Mouse (Mus musculus): ENCODE results near the gene Gm6657.
A peak's percentile ranks its signal among the peaks of the same experiment; 100 is the strongest.

The Gm6657 gene

GRCm38 (mm10) chr12:78193942-78194341 is at the start of gene Gm6657:
TSS of gene Gm6657 (plus strand) at chr12:78194242.
- no peak for DNase-seq

GRCm38 (mm10) chr12:78153308-78154002 is 40.6 kb upstream of the Gm6657 start:
- DNase-seq, result no peak

DNA sequence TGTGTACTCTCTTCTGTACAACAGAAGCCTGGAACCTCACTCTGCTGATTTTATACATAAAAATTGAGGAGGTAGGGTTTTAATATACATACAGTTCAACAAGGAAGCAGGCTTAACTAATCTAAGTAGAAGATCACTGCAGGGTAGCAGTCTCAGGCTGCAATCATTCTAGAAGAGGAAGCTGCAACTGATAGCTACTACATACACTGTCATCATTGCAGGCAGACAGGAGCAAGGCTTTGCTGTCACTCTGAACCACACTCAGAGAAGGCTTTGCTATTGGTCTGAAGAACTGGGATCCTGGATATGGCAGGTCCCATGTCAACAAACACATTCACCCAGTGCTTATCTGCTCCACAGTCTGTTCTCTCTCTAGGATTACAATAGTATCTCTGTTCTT is 23.9 kb upstream of the Gm6657 start:
- no peak for DNase-seq

GRCm38 (mm10) chr12:78173945-78174344 is 20.1 kb upstream of the Gm6657 start:
- no peak for DNase-seq

DNA sequence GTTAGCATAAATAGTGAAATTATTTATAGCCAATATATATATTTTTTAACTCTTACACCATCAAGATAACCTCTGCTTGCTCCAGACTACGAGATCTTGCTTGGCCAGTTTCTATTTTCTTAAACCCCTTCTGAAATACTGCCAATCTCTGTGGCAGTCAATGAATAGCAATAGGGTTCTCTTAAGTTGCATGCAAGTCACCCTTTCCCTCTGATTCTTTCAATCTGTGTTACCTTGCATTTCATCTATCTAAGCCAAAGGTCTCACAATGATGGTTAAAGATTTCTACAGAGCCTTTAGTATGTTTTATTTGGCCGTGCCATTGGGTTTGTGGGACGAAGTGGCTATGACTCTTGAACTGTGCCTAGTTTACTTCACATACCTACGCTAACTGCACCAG is 19.4 kb upstream of the Gm6657 start:
- no peak for DNase-seq

- DNase-seq, result no peak
These were observed 12.6 kb upstream of the Gm6657 start for GRCm38 (mm10) chr12:78181452-78181851.

GRCm38 (mm10) chr12:78195368-78195767 is 1.3 kb downstream of the Gm6657 start:
- no peak for DNase-seq

- DNase-seq, result no peak
These were observed 9.6 kb downstream of the Gm6657 start for GRCm38 (mm10) chr12:78203646-78204045.

DNA sequence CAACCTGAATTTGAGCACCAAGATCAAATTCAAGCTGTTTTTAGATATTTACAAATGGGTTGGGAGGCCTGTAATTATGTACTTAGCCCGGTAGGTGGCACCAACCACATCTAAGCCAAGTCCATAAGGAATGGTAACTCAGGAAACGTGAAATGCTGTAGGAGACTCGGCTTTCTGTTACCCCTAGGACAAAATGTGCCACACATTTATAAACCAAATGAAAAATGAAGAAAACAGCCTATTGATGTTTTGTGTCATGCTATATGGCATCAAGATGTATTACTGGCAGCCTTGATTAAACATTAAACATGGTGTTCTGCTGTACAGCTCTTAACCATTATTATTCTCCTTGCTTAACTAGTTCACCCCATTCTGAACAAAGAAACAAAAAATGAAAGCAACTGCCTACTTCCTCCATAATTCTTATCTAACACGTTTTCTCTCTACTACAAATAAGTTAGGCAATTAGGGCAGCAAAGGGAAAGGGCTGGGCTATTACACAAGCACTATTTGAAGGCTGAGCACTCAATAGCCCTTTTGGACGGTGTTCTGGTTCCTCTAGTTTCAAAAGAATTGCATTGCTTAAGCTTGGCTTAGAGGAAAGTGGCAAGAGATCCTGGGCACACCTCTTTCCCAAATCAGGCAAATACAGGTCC is 12.0 kb downstream of the Gm6657 start:
- peak; percentile 57 for DNase-seq

DNA sequence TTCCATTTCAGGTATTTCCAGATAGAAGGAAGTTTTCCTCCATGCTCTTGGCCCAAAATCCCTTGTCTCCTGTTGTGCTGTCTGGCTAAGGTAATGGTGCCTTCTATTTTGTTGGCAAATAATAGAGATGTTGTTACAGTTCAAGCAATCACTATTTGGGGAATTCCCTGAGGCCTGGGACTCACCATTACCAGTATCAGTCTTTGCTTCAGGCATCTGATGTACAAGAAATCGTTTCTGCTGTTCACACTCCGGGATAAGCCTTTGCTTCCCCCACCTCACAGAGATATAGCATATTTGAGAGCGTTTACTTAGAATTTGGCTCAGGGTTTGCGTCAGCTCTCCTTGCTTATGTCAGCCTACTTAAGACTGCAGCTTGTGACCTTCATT is 12.5 kb downstream of the Gm6657 start:
- no peak for DNase-seq

DNA sequence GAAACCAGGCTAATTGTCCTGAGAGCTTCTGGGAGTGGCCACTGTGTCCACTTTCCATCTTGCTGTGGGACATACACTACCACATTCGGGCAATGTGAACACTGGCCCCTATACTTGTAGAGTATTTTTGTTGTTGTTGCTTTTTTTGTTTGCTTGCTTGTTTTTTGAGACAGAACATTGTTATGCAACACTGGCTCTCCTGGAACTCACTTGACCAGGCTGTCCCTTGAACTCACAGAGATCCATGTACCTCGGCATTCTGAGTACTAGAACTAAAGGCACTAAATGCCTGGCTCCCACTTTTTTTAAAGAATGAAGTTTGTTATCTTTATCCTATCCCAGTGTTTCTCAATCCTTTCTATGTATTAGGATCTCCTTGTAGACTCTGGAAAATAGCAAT is 15.8 kb downstream of the Gm6657 start:
- no peak for DNase-seq

DNA sequence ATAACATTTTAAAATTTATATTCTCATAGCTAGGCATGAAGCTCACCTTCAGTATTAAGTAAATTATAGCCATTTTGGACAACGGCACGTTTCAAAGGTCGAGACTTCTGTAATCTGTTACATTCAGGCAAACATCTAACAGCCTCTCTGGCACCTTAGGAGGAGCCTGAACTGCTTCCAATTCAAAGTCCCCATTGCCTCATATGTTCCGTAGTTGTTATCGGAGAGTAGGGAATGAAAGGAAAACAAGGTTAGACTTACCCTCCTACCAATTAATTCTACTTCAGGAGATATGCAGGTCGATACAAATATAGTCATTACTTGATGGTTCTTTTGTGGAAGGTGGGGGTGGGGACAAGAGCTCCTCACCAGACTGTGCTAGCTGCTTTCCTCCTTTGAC is 21.4 kb downstream of the Gm6657 start:
- no peak for DNase-seq

GRCm38 (mm10) chr12:78219191-78219825 is 25.3 kb downstream of the Gm6657 start:
- DNase-seq, result no peak

GRCm38 (mm10) chr12:78225707-78226518 is 31.9 kb downstream of the Gm6657 start, which contains the start of gene Gphn:
TSS of gene Gphn (plus strand) at chr12:78226379.
- DNase-seq, result peak; percentile 92

- peak; percentile 93 for DNase-seq
These were observed 32.5 kb downstream of the Gm6657 start for GRCm38 (mm10) chr12:78226519-78226875.

DNA sequence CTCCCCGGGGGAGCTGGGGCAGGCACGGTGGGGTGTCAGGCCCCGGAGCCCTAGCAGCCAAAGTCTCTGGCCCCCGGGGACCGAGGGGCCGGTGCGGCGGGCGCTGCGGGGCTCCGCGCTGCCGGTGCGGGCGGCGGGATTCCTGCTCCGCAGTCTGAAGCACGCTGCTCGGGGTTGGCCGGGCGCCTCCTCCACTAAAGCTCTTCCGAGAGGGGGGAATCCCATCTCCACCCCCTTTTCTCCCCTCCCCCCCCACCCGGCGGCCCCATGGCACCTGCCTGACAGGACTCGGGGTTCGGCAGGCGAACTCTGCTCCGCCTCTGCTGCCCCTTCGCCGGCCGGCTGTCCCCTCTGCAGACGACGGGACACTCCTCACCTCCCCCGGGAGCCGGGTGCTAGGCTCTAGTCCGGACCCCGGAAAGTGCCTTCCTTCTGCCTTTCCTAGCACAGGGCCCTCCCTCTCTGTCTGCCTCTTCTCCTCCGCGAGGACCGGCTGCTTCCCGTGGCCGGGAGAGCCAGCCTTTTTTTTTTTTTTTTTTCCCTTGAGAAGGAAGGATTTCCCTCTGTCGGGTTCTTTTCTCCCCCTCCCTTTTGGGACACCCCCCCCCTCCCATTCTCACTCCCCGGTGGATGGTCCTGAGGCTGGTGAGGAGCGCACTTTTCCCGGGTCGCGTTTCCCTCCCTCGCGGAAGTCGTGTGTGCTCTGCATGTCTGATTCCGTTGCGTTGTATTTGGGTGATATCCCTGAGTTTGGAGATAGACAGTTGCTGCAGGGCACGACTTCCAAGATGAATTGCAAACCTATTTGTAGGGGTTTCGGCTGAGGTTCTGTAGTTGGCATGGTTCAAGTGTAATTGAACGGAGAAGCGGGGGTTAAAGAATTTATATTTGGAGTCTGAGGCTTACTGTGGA is 33.2 kb downstream of the Gm6657 start:
- DNase-seq, result peak; percentile 67

DNA sequence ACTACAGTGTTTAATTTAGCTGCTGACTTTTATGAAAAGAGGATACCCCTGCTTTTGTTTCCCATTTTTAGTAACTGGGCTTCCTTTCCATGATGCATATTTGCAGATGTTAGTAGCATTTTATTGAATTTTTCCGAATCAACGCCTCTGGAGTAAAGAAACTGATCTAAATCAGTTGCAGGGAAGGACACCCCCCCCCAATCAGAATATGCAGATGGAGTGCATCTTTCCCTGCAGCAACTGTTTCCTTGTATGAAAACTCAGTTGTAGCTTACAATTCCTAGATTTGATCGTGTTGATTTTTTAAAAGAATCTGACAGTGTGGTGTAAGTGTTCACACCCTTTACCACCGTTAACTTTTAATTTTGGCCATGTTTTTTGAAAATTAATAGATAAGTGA is 34.1 kb downstream of the Gm6657 start:
- DNase-seq, result no peak

DNA sequence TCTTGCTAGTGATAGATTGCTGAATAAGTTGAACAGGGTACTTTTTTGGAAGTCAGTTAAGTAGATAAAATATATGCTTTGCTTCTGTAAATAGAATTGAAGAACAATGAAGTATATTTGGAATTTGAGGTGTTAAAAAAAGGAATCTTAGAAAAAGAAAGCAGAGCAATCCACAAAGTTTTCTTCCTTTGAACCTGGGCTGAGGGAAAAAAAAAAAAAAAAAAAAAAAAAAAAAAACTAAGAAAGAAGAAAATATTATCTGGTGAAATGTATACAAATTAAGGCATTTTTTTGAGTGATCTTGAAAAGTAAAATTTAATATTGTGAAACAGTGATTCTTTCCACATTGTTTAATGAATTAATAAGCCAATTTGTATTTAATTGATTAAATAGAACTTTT is 38.5 kb downstream of the Gm6657 start:
- no peak for DNase-seq

DNA sequence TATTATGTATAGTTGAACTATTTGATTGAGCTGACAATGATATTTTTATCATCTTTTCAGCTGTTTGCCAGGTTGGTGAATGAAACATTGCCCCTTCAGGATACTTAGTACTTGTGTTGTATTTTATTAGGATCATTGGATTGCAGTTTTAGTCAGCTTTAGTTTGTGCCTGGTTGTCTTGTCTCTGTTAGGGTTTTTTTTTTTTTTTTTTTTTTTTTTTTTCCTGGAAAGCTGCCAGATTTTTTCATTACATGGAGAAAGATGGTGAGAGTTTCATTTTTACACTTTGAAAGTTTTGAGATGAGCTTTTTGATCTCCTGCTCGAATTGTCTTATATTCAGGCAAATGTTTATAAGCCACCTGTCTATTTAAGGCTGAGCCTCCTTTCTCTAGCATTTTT is 54.3 kb downstream of the Gm6657 start:
- DNase-seq, result no peak

- no peak for DNase-seq
These were observed 55.1 kb downstream of the Gm6657 start for GRCm38 (mm10) chr12:78249151-78249550.

Measured in kidney, postnatal 10 days (tissue).